Mouse (Mus musculus): Measurements from ENCODE around the gene Slk. TPM values are rescaled to one million over a fixed set of nuclear protein-coding genes. Genes with fewer than 3 reads are reported as not detected.

Slk gene
- polyA plus RNA-seq, 1 experiment from 2014 or later = 4.7 TPM

DNA sequence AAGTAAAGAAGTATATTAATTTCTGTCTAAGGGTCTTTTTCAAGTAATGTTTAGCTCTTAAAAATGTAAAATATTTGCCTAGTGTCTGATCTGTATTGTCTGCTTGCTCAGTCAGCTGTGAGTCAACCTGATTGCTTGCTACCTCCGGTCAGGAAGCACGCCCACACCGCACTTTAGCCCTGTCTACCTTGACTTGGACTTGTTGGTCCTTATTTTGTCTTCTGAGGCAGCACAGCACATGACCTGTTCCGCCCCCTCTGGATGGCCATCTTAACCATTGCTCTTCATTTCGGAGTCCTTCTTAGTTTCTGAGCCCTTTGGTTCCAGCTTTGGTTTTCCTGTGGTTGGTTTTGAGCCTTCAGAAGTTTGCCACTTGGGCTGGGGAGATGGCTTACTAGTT is 52.3 kb downstream of the Slk start:
- Histone ChIP-seq H3K36me3 (ENCODE audit: control insufficient read depth, insufficient read depth, low read length) (0 out of 2 replicates have a peak, but pooled peaks cover 4% of the 10 kb centered on the region), H3K27ac (ENCODE audit: low read length) (no peak overlapping the region), H3K4me1 (ENCODE audit: control insufficient read depth, insufficient read depth, low read length) (peaks cover 2% of the 10 kb centered on the region; the same call in 1 of the 2 replicates), H3K9ac (ENCODE audit: low read depth, low read length) (no peak overlapping the region), H3K4me2 (ENCODE audit: low read length) (no peak overlapping the region), H3K4me3 (ENCODE audit: low read depth, low read length) (no peak overlapping the region), H3K27me3 (ENCODE audit: control insufficient read depth, insufficient read depth, low read depth, low read length) (no peaks in the 10 kb centered on the region), H3K9me3 (replicated peaks; ENCODE audit: control insufficient read depth, low read length, poor library complexity, severe bottlenecking) (no peaks in the 10 kb centered on the region)
- ATAC-seq = no peak
- WGBS = 97% methylated on average over 5 of the region's 5 CpGs

DNA sequence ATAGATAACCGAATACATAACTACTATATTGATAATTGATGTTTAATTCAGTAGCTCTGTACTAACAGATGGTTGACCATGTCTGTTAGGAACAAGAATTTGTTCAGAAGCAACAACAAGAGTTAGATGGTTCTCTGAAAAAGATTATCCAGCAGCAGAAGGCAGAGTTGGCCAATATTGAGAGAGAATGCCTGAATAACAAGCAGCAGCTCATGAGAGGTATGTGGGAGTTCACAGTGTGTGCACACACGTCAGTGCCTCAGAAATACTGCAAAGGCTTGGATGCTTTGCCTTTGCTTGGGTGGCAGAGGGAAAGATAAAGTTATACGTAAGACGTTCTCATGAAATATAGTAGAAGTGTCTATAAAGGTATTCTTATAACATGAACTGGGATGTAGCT is 55.9 kb downstream of the Slk start:
- Histone ChIP-seq H3K36me3 (ENCODE audit: control insufficient read depth, insufficient read depth, low read length) (peaks cover 11% of the 10 kb centered on the region), H3K27ac (ENCODE audit: low read length) (no peak overlapping the region), H3K9me3 (replicated peaks; ENCODE audit: control insufficient read depth, low read length, poor library complexity, severe bottlenecking) (no peaks in the 10 kb centered on the region), H3K4me2 (ENCODE audit: low read length) (no peak overlapping the region), H3K4me1 (ENCODE audit: control insufficient read depth, insufficient read depth, low read length) (no peaks in the 10 kb centered on the region), H3K27me3 (ENCODE audit: control insufficient read depth, insufficient read depth, low read depth, low read length) (no peaks in the 10 kb centered on the region), H3K4me3 (ENCODE audit: low read depth, low read length) (no peak overlapping the region), H3K9ac (ENCODE audit: low read depth, low read length) (no peak overlapping the region)
- 92% methylated on average over 4 of the region's 4 CpGs for WGBS
- no peak for ATAC-seq

DNA sequence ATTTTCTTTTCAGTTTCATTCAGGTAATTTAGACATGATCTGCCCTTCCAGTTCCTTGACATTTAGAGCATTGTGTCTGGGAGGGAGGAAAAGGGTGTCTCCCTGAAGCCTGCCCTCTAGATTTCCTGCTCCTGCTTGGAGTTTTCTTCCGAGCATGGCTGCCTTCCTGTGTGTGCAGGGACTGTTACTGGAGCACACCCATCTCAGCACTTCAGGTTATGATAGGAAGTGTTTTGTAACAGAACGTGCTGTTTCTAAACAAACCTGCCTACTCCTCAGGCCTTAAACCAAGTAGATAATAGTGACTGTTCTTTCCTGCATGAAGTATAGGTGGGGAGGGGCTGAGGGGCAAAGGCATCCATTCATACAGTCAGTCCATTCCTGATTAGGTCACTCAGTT is 64.4 kb downstream of the Slk start:
- H3K9ac ChIP-seq (ENCODE audit: low read depth, low read length) = no peak overlapping the region
- H3K4me2 ChIP-seq (ENCODE audit: low read length) = no peak overlapping the region
- WGBS = 73% methylated on average over 2 of the region's 2 CpGs
- no peaks in the 10 kb centered on the region for H3K9me3 ChIP-seq (replicated peaks; ENCODE audit: control insufficient read depth, low read length, poor library complexity, severe bottlenecking)
- H3K27me3 ChIP-seq (ENCODE audit: control insufficient read depth, insufficient read depth, low read depth, low read length) = no peaks in the 10 kb centered on the region
- peaks cover 4% of the 10 kb centered on the region for H3K36me3 ChIP-seq (ENCODE audit: control insufficient read depth, insufficient read depth, low read length)
- no peak for ATAC-seq
- H3K27ac ChIP-seq (ENCODE audit: low read length) = no peak overlapping the region
- no peaks in the 10 kb centered on the region for H3K4me1 ChIP-seq (ENCODE audit: control insufficient read depth, insufficient read depth, low read length)
- no peak overlapping the region for H3K4me3 ChIP-seq (ENCODE audit: low read depth, low read length)

DNA sequence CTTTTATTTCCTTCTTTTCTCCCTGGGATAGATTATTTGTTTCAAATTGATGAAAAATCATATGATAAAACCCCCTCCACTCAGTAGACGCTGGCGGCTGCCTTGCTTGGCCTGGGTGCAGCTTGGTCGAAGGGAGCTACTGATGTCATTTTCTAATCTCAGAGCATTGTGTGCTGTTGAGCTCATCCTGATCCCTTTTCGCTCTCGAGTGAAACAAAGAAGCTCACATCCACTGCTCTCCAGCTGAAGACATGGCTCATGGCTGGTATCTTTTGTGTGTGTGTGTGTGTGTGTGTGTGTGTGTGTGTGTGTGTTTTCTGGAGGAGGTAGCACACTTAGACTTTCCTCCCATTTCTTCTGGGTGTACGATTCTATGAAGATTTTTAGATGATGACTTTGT is 66.1 kb downstream of the Slk start:
- Histone ChIP-seq H3K4me2 (ENCODE audit: low read length) (no peak overlapping the region), H3K4me3 (ENCODE audit: low read depth, low read length) (no peak overlapping the region), H3K36me3 (ENCODE audit: control insufficient read depth, insufficient read depth, low read length) (peaks cover 4% of the 10 kb centered on the region; the same call in 1 of the 2 replicates), H3K27ac (ENCODE audit: low read length) (no peak overlapping the region), H3K4me1 (ENCODE audit: control insufficient read depth, insufficient read depth, low read length) (no peaks in the 10 kb centered on the region), H3K9ac (ENCODE audit: low read depth, low read length) (no peak overlapping the region), H3K9me3 (replicated peaks; ENCODE audit: control insufficient read depth, low read length, poor library complexity, severe bottlenecking) (no peaks in the 10 kb centered on the region), H3K27me3 (ENCODE audit: control insufficient read depth, insufficient read depth, low read depth, low read length) (no peaks in the 10 kb centered on the region)
- no peak for ATAC-seq
- 38% methylated on average over 6 of the region's 6 CpGs for WGBS

DNA sequence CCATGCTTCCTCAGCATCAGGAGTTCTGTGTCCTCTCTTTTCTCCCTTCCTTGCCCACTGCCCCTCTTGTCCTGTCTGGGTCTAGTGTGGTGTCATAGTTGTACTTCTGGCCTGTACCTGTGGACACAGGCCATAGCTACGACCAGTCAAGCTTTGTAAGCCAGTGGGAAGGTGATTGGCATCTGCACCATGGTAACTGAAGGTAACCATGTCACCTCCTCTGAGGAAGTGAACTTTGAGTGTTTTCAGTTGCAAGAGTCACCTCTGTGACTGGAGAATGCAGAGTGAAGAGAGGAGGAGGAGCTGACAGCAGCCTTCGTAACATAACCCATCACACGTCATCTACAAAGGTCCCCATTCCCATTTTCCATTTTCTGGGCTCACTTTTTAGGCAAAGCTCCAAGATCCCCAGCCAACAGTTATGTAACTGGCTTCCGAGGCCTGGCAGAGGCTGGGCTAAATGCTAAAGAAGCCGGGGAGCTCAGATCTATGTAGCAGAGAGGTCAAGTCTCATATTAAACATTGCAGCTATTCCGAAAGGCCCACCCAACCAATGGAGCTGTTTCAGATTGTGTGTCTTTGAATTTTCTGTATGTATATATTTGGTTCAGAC is 67.1 kb downstream of the Slk start:
- Histone ChIP-seq H3K9me3 (replicated peaks; ENCODE audit: control insufficient read depth, low read length, poor library complexity, severe bottlenecking) (no peaks in the 10 kb centered on the region), H3K4me2 (ENCODE audit: low read length) (no peak overlapping the region), H3K27ac (ENCODE audit: low read length) (no peak overlapping the region), H3K27me3 (ENCODE audit: control insufficient read depth, insufficient read depth, low read depth, low read length) (no peaks in the 10 kb centered on the region), H3K4me3 (ENCODE audit: low read depth, low read length) (no peak overlapping the region), H3K9ac (ENCODE audit: low read depth, low read length) (no peak overlapping the region), H3K36me3 (ENCODE audit: control insufficient read depth, insufficient read depth, low read length) (peaks cover 4% of the 10 kb centered on the region; the same call in 1 of the 2 replicates), H3K4me1 (ENCODE audit: control insufficient read depth, insufficient read depth, low read length) (no peaks in the 10 kb centered on the region)
- no peak for ATAC-seq
- 94% methylated on average over 6 of the region's 6 CpGs for WGBS

DNA sequence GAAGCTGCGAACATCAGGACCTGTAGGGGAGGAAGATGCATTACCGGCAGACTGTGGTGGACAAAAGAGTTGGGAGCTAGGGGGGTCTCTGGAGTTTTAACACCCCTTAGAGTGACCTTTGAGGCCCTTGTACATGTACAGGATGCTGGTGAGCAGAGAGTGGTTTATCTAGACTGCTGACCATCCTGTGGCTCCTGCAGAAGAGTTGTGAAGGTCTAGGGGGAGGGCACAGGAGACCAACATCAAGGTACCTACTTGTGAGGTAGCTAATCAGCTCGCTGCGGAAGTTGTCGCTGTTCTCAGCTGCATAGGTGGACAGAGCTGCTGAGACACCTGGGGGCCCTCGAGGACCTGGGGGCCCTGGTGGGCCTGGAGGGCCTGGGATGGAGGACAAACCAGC is 69.6 kb downstream of the Slk start:
- H3K27me3 ChIP-seq (ENCODE audit: control insufficient read depth, insufficient read depth, low read depth, low read length) = no peaks in the 10 kb centered on the region
- H3K36me3 ChIP-seq (ENCODE audit: control insufficient read depth, insufficient read depth, low read length) = no peaks in the 10 kb centered on the region
- H3K27ac ChIP-seq (ENCODE audit: low read length) = no peak overlapping the region
- H3K9me3 ChIP-seq (replicated peaks; ENCODE audit: control insufficient read depth, low read length, poor library complexity, severe bottlenecking) = no peaks in the 10 kb centered on the region
- no peak overlapping the region for H3K4me2 ChIP-seq (ENCODE audit: low read length)
- H3K4me3 ChIP-seq (ENCODE audit: low read depth, low read length) = no peak overlapping the region
- H3K9ac ChIP-seq (ENCODE audit: low read depth, low read length) = no peak overlapping the region
- no peak for ATAC-seq
- no peaks in the 10 kb centered on the region for H3K4me1 ChIP-seq (ENCODE audit: control insufficient read depth, insufficient read depth, low read length)
- 96% methylated on average over 6 of the region's 6 CpGs for WGBS

DNA sequence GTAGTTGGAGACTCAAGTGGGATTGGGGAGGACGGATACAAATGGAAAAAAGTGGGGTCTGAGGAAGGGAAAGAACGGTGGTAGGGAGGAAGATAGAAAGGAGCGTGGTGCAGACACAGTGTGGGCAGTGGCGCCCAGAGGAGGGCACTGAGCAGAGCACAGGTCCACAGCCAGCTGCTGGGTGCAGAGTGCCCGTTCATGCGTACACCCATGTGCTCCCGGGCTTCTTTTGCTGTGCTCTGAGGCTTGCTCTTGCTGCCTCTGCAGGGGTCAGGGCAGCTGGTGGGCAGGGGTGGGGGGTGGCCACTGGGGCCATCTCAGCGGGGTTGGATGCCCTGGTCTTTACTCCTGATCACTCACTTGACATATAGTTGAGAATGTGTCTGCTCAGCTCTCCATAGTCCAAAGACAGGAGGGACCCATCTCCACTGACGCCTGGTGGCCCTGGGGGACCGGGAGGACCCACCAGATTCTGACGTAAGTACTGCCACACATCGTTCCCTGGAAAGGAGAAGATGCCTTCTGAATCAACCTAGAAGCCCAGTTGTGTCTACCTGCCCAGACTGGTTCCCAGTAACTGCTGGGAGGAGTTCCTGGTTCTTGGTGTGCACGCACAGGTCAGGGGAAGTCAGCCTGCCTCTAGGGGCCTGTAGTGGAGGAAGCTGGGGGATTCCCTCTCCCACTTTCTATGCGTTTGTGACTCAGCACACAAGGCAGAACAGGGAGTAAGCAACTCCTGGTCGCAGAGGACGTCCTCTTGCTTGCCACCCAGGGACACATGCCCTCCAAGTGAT is 71.1 kb downstream of the Slk start:
- no peaks in the 10 kb centered on the region for H3K4me1 ChIP-seq (ENCODE audit: control insufficient read depth, insufficient read depth, low read length)
- WGBS = 89% methylated on average over 13 of the region's 16 CpGs
- no peak overlapping the region for H3K4me3 ChIP-seq (ENCODE audit: low read depth, low read length)
- no peak overlapping the region for H3K9ac ChIP-seq (ENCODE audit: low read depth, low read length)
- no peak for ATAC-seq
- H3K27ac ChIP-seq (ENCODE audit: low read length) = no peak overlapping the region
- no peaks in the 10 kb centered on the region for H3K36me3 ChIP-seq (ENCODE audit: control insufficient read depth, insufficient read depth, low read length)
- no peaks in the 10 kb centered on the region for H3K9me3 ChIP-seq (replicated peaks; ENCODE audit: control insufficient read depth, low read length, poor library complexity, severe bottlenecking)
- H3K4me2 ChIP-seq (ENCODE audit: low read length) = no peak overlapping the region
- H3K27me3 ChIP-seq (ENCODE audit: control insufficient read depth, insufficient read depth, low read depth, low read length) = no peaks in the 10 kb centered on the region

DNA sequence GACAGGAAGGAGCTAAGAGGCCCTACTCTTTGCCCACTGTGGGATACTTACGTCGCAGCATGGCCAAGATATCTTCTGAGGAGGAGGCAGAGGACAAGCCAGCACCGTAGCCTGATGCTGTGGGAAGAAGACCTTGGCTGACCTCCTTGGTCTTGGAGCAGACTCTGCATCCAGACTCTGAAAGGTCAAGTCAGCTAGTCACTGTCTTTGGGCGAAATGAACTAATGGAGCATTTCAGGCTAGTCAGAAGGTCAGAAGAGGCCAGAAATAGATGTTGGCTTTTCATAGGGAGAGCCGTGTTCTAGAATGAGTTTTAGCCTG is 71.6 kb downstream of the Slk start:
- no peaks in the 10 kb centered on the region for H3K9me3 ChIP-seq (replicated peaks; ENCODE audit: control insufficient read depth, low read length, poor library complexity, severe bottlenecking)
- H3K4me1 ChIP-seq (ENCODE audit: control insufficient read depth, insufficient read depth, low read length) = no peaks in the 10 kb centered on the region
- H3K4me2 ChIP-seq (ENCODE audit: low read length) = no peak overlapping the region
- no peak overlapping the region for H3K9ac ChIP-seq (ENCODE audit: low read depth, low read length)
- ATAC-seq = no peak
- no peaks in the 10 kb centered on the region for H3K36me3 ChIP-seq (ENCODE audit: control insufficient read depth, insufficient read depth, low read length)
- no peak overlapping the region for H3K4me3 ChIP-seq (ENCODE audit: low read depth, low read length)
- H3K27ac ChIP-seq (ENCODE audit: low read length) = no peak overlapping the region
- WGBS = 89% methylated on average over 5 of the region's 5 CpGs
- H3K27me3 ChIP-seq (ENCODE audit: control insufficient read depth, insufficient read depth, low read depth, low read length) = no peaks in the 10 kb centered on the region

DNA sequence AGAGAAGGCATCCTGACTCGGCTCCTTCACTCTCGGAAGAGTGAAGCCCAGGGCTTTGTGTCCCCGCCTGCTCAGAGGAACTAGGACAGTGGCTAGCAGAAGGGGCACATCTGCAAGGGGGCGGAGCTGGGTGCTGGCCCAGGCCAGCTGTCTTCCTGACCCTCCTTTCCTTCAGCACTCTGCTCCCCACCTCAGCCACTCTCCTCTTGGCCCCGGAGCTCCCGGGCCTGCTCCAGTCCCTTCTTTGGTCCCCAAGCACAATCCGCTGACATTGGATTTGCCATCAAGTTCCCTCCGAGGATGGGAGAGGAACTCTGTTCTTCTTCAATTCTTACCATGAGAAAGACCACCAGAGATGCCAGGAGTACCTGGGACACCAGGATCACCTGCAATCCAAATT is 72.8 kb downstream of the Slk start:
- H3K36me3 ChIP-seq (ENCODE audit: control insufficient read depth, insufficient read depth, low read length) = no peaks in the 10 kb centered on the region
- no peaks in the 10 kb centered on the region for H3K27me3 ChIP-seq (ENCODE audit: control insufficient read depth, insufficient read depth, low read depth, low read length)
- 83% methylated on average over 8 of the region's 8 CpGs for WGBS
- no peaks in the 10 kb centered on the region for H3K4me1 ChIP-seq (ENCODE audit: control insufficient read depth, insufficient read depth, low read length)
- no peak overlapping the region for H3K4me2 ChIP-seq (ENCODE audit: low read length)
- H3K4me3 ChIP-seq (ENCODE audit: low read depth, low read length) = no peak overlapping the region
- H3K9ac ChIP-seq (ENCODE audit: low read depth, low read length) = no peak overlapping the region
- no peak overlapping the region for H3K27ac ChIP-seq (ENCODE audit: low read length)
- H3K9me3 ChIP-seq (replicated peaks; ENCODE audit: control insufficient read depth, low read length, poor library complexity, severe bottlenecking) = no peaks in the 10 kb centered on the region
- no peak for ATAC-seq
